Mouse (Mus musculus): ENCODE results near the gene Olfr1045. TPM values are rescaled to one million over a fixed set of nuclear protein-coding genes. Genes with fewer than 3 reads are reported as not detected.
"Not testable (repeated sequence)": the region's sequence is repeated elsewhere in the genome, so short reads cannot be mapped to it uniquely, and the experiment has no call there.

Gene Olfr1045
- polyA plus RNA-seq, 1 experiment = not detected

- no peak overlapping the region for H3K4me2 ChIP-seq (ENCODE audit: low read depth)
- H3K27me3 ChIP-seq (ENCODE audit: control insufficient read depth, insufficient read depth, insufficient read length) = no peaks in the 10 kb centered on the region
- H3K4me3 ChIP-seq = no peak overlapping the region
- no peak overlapping the region for H3ac ChIP-seq (ENCODE audit: control insufficient read depth, insufficient read length)
- no peak for TF ChIP-seq MYOD1 (IDR thresholded peaks at IDR 0.05; ENCODE audit: control insufficient read depth in 1 of 3, insufficient read length in 2 of 3, low read depth in 2 of 3)
- TF ChIP-seq MYOG (IDR thresholded peaks at IDR 0.05; ENCODE audit: control insufficient read depth in 1 of 3, insufficient read depth in 1 of 3, insufficient read length in 2 of 3, low read depth in 2 of 3) = no peak
- no peak for TF ChIP-seq USF1 (IDR thresholded peaks at IDR 0.05; ENCODE audit: low read depth)
- no peaks in the 10 kb centered on the region for H3K36me3 ChIP-seq (ENCODE audit: control insufficient read depth, insufficient read depth)
- no peaks in the 10 kb centered on the region for H3K79me2 ChIP-seq (ENCODE audit: control insufficient read depth, insufficient read depth)
These were observed 6.9 kb downstream of the Olfr1045 start for GRCm38 (mm10) chr2:86195863-86196262.

GRCm38 (mm10) chr2:86185583-86185982 lies 17.2 kb downstream of the Olfr1045 start, which contains the start of gene Olfr52:
Olfr52 (minus strand) TSS chr2:86185683.
- Histone ChIP-seq H3K79me2 (ENCODE audit: control insufficient read depth, insufficient read depth) (no peaks in the 10 kb centered on the region), H3K36me3 (ENCODE audit: control insufficient read depth, insufficient read depth) (no peaks in the 10 kb centered on the region), H3K4me3 (no peak within 1 kb of the TSS), H3ac (ENCODE audit: control insufficient read depth, insufficient read length) (no peak within 1 kb of the TSS), H3K27me3 (ENCODE audit: control insufficient read depth, insufficient read depth, insufficient read length) (no peaks in the 10 kb centered on the region), H3K4me2 (ENCODE audit: low read depth) (no peak within 1 kb of the TSS)
- no peak for TF ChIP-seq E2F4 (IDR thresholded peaks at IDR 0.05; ENCODE audit: insufficient read depth)
- no peak for TF ChIP-seq MAX (IDR thresholded peaks at IDR 0.05; ENCODE audit: low read depth)
- no peak for TF ChIP-seq MYOG (IDR thresholded peaks at IDR 0.05; ENCODE audit: control insufficient read depth in 1 of 3, insufficient read depth in 1 of 3, insufficient read length in 2 of 3, low read depth in 2 of 3)
- no peak for TF ChIP-seq POLR2A (IDR thresholded peaks at IDR 0.05; ENCODE audit: insufficient read length, low read depth)
- TF ChIP-seq REST (IDR thresholded peaks at IDR 0.05; ENCODE audit: insufficient read depth, insufficient read length) = no peak
- TF ChIP-seq SRF (IDR thresholded peaks at IDR 0.05; ENCODE audit: control insufficient read depth, insufficient read length, low read depth) = no peak
- TF ChIP-seq CEBPB (IDR thresholded peaks at IDR 0.05; ENCODE audit: insufficient read depth, poor library complexity, severe bottlenecking) = no peak
- no peak for TF ChIP-seq MYOD1 (IDR thresholded peaks at IDR 0.05; ENCODE audit: control insufficient read depth in 1 of 3, insufficient read length in 2 of 3, low read depth in 2 of 3)
- TF ChIP-seq TCF3 (IDR thresholded peaks at IDR 0.05; ENCODE audit: insufficient read length, low read depth) = no peak
- TF ChIP-seq USF1 (IDR thresholded peaks at IDR 0.05; ENCODE audit: low read depth) = no peak
- TF ChIP-seq POLR2AphosphoS2 (IDR thresholded peaks at IDR 0.05; ENCODE audit: insufficient read length, low read depth) = no peak
- TF ChIP-seq TCF12 (IDR thresholded peaks at IDR 0.05; ENCODE audit: insufficient read depth, poor library complexity, severe bottlenecking) = no peak

GRCm38 (mm10) chr2:86179950-86180349 lies 22.9 kb downstream of the Olfr1045 start:
- Histone ChIP-seq H3K27me3 (ENCODE audit: control insufficient read depth, insufficient read depth, insufficient read length) (no peaks in the 10 kb centered on the region), H3K4me3 (no peak overlapping the region), H3K4me2 (ENCODE audit: low read depth) (no peak overlapping the region), H3K79me2 (ENCODE audit: control insufficient read depth, insufficient read depth) (no peaks in the 10 kb centered on the region), H3ac (ENCODE audit: control insufficient read depth, insufficient read length) (no peak overlapping the region), H3K36me3 (ENCODE audit: control insufficient read depth, insufficient read depth) (no peaks in the 10 kb centered on the region)
- TF ChIP-seq POLR2AphosphoS2 (IDR thresholded peaks at IDR 0.05; ENCODE audit: insufficient read length, low read depth) = no peak
- no peak for TF ChIP-seq TCF3 (IDR thresholded peaks at IDR 0.05; ENCODE audit: insufficient read length, low read depth)
- no peak for TF ChIP-seq REST (IDR thresholded peaks at IDR 0.05; ENCODE audit: insufficient read depth, insufficient read length)
- no peak for TF ChIP-seq E2F4 (IDR thresholded peaks at IDR 0.05; ENCODE audit: insufficient read depth)
- TF ChIP-seq MYOD1 (IDR thresholded peaks at IDR 0.05; ENCODE audit: control insufficient read depth in 1 of 3, insufficient read length in 2 of 3, low read depth in 2 of 3) = no peak
- no peak for TF ChIP-seq SRF (IDR thresholded peaks at IDR 0.05; ENCODE audit: control insufficient read depth, insufficient read length, low read depth)
- TF ChIP-seq TCF12 (IDR thresholded peaks at IDR 0.05; ENCODE audit: insufficient read depth, poor library complexity, severe bottlenecking) = no peak
- TF ChIP-seq MYOG (IDR thresholded peaks at IDR 0.05; ENCODE audit: control insufficient read depth in 1 of 3, insufficient read depth in 1 of 3, insufficient read length in 2 of 3, low read depth in 2 of 3) = no peak
- no peak for TF ChIP-seq USF1 (IDR thresholded peaks at IDR 0.05; ENCODE audit: low read depth)
- no peak for TF ChIP-seq POLR2A (IDR thresholded peaks at IDR 0.05; ENCODE audit: insufficient read length, low read depth)

GRCm38 (mm10) chr2:86177720-86178119 lies 25.1 kb downstream of the Olfr1045 start, which contains the start of gene Olfr1044:
Olfr1044 (minus strand) TSS chr2:86177820.
- H3K4me2 ChIP-seq (ENCODE audit: low read depth) = no peak within 1 kb of the TSS
- no peaks in the 10 kb centered on the region for H3K79me2 ChIP-seq (ENCODE audit: control insufficient read depth, insufficient read depth)
- TF ChIP-seq REST (IDR thresholded peaks at IDR 0.05; ENCODE audit: insufficient read depth, insufficient read length) (no peak), POLR2A (IDR thresholded peaks at IDR 0.05; ENCODE audit: insufficient read length, low read depth) (no peak), USF1 (IDR thresholded peaks at IDR 0.05; ENCODE audit: low read depth) (no peak), MYOG (IDR thresholded peaks at IDR 0.05; ENCODE audit: control insufficient read depth in 1 of 3, insufficient read depth in 1 of 3, insufficient read length in 2 of 3, low read depth in 2 of 3) (no peak), MAX (IDR thresholded peaks at IDR 0.05; ENCODE audit: low read depth) (no peak), MYOD1 (IDR thresholded peaks at IDR 0.05; ENCODE audit: control insufficient read depth in 1 of 3, insufficient read length in 2 of 3, low read depth in 2 of 3) (no peak), POLR2AphosphoS2 (IDR thresholded peaks at IDR 0.05; ENCODE audit: insufficient read length, low read depth) (no peak), E2F4 (IDR thresholded peaks at IDR 0.05; ENCODE audit: insufficient read depth) (no peak), TCF12 (IDR thresholded peaks at IDR 0.05; ENCODE audit: insufficient read depth, poor library complexity, severe bottlenecking) (no peak), TCF3 (IDR thresholded peaks at IDR 0.05; ENCODE audit: insufficient read length, low read depth) (no peak), SRF (IDR thresholded peaks at IDR 0.05; ENCODE audit: control insufficient read depth, insufficient read length, low read depth) (no peak), CEBPB (IDR thresholded peaks at IDR 0.05; ENCODE audit: insufficient read depth, poor library complexity, severe bottlenecking) (no peak)
- H3K36me3 ChIP-seq (ENCODE audit: control insufficient read depth, insufficient read depth) = no peaks in the 10 kb centered on the region
- no peak within 1 kb of the TSS for H3K4me3 ChIP-seq
- no peaks in the 10 kb centered on the region for H3K27me3 ChIP-seq (ENCODE audit: control insufficient read depth, insufficient read depth, insufficient read length)
- H3ac ChIP-seq (ENCODE audit: control insufficient read depth, insufficient read length) = no peak within 1 kb of the TSS

- not testable (repeated sequence) for H3K36me3 ChIP-seq (ENCODE audit: control insufficient read depth, insufficient read depth); H3ac ChIP-seq (ENCODE audit: control insufficient read depth, insufficient read length); H3K4me3 ChIP-seq; H3K27me3 ChIP-seq (ENCODE audit: control insufficient read depth, insufficient read depth, insufficient read length); H3K79me2 ChIP-seq (ENCODE audit: control insufficient read depth, insufficient read depth); H3K4me2 ChIP-seq (ENCODE audit: low read depth)
These were observed 27.4 kb downstream of the Olfr1045 start for GRCm38 (mm10) chr2:86175422-86175821.
